In the genomic region with DNA sequence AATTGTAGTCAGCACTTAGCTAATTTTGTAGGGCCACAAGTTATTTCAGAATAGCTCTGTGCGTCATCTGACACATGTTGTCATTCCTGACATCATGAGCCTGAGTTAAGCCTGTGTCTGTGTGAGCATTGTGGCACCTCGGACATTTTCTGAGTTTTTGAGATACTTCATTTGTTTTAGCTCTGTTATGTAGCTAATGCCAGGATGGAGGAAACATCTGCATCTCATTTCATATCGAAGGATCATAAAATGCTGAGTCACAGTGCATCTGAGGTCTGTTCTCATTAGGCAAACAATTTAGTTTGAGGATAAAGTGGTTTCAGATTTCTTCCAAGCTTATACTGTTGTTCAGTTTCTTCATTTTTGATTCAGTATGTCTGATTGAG, we compare ENCODE assay signal across 11 mouse cellular contexts. TPM values are rescaled to one million over a fixed set of nuclear protein-coding genes. Genes with fewer than 3 reads are reported as not detected.
A peak's percentile ranks its signal among the peaks of the same experiment; 100 is the strongest.
DNase-seq lines count a peak whose midpoint lies in the region; ATAC-seq and TF ChIP-seq lines count a peak whose summit lies in the region.
"Had no signal": no experiment of that assay in that cellular context is flagged by ENCODE, and none has a peak within 500 bp of the region (broad histone marks: within the 10 kb centered on the region; RNA-seq: fewer than 3 reads in every experiment).

No protein-coding gene starts in this region.

- no peak overlapping the region for H3K4me3 ChIP-seq in heart, embryonic 11.5 days (ENCODE audit: low read depth, low read length)
- H3K4me3 ChIP-seq in C2C12 (ENCODE audit: insufficient read depth, poor library complexity, severe bottlenecking) = no peak overlapping the region
- no peak overlapping the region for H3K4me3 ChIP-seq in intestine, embryonic 15.5 days (replicated peaks)
- H3K4me3 ChIP-seq: embryonic facial prominence, embryonic 13.5 days; limb, embryonic 12.5 days had no signal

- no peaks in the 10 kb centered on the region for H3K27me3 ChIP-seq in heart, embryonic 11.5 days (ENCODE audit: control insufficient read depth, insufficient read depth, low read length)
- H3K27me3 ChIP-seq in C2C12 (ENCODE audit: control insufficient read depth, insufficient read depth, insufficient read length) = no peaks in the 10 kb centered on the region
- no peaks in the 10 kb centered on the region for H3K27me3 ChIP-seq in intestine, embryonic 15.5 days (replicated peaks)
- H3K27me3 ChIP-seq: embryonic facial prominence, embryonic 13.5 days; limb, embryonic 12.5 days had no signal

- no peak overlapping the region for H3K9ac ChIP-seq in heart, embryonic 11.5 days (ENCODE audit: low read depth, low read length)
- H3K9ac ChIP-seq in intestine, embryonic 15.5 days = no peak overlapping the region
- H3K9ac ChIP-seq: embryonic facial prominence, embryonic 13.5 days; limb, embryonic 12.5 days had no signal

- peaks cover 23% of the 10 kb centered on the region for H3K79me3 ChIP-seq in C2C12 (ENCODE audit: low read depth)

- no peak for ATAC-seq in heart, embryonic 11.5 days (replicated peaks; ENCODE audit: insufficient number of reproducible peaks, low FRiP score, low TSS enrichment)
- ATAC-seq in intestine, embryonic 15.5 days = no peak

- H3K79me2 ChIP-seq in C2C12 (ENCODE audit: control insufficient read depth, insufficient read depth) = peaks cover 27% of the 10 kb centered on the region

- H3K4me1 ChIP-seq in heart, embryonic 11.5 days (ENCODE audit: control insufficient read depth, insufficient read depth, low read length) = peaks cover 3% of the 10 kb centered on the region; the same call in 1 of the 2 replicates
- no peaks in the 10 kb centered on the region for H3K4me1 ChIP-seq in intestine, embryonic 15.5 days (replicated peaks)

- no peaks in the 10 kb centered on the region for H3K9me3 ChIP-seq in heart, embryonic 11.5 days (replicated peaks; ENCODE audit: control insufficient read depth, low read length)
- H3K9me3 ChIP-seq in intestine, embryonic 15.5 days = no peaks in the 10 kb centered on the region
- H3K9me3 ChIP-seq: embryonic facial prominence, embryonic 13.5 days; limb, embryonic 12.5 days had no signal

- no peaks in the 10 kb centered on the region for H3K36me3 ChIP-seq in heart, embryonic 11.5 days (ENCODE audit: control insufficient read depth, insufficient read depth, low read length)
- peaks cover 13% of the 10 kb centered on the region for H3K36me3 ChIP-seq in C2C12 (ENCODE audit: control insufficient read depth, insufficient read depth)
- H3K36me3 ChIP-seq in intestine, embryonic 15.5 days = no peaks in the 10 kb centered on the region

- H3ac ChIP-seq in C2C12 (ENCODE audit: control insufficient read depth, insufficient read length, low read depth) = no peak overlapping the region

- DNase-seq in heart, adult 9 months (ENCODE audit: low spot score in 2 of 2) = peak; percentile 26 to 48
- DNase-seq in NIH3T3 (ENCODE audit: low read depth) = peak; percentile 87
- peak; percentile 33 for DNase-seq in forelimb bud, embryonic 11.5 days (ENCODE audit: low read depth, low spot score)
- DNase-seq in ovary, postnatal 14 days (ENCODE audit: low spot score) = no peak
- no peak for DNase-seq in cerebellum, adult 9-10 months
- DNase-seq: thymus, postnatal 25 days had no signal

- no peak overlapping the region for H3K4me2 ChIP-seq in heart, embryonic 11.5 days
- H3K4me2 ChIP-seq in intestine, embryonic 15.5 days (replicated peaks) = no peak overlapping the region
- H3K4me2 ChIP-seq: embryonic facial prominence, embryonic 13.5 days; limb, embryonic 12.5 days had no signal

- 79% methylated on average over 3 of the region's 3 CpGs for WGBS in heart, embryonic 11.5 days (ENCODE audit: insufficient replicate concordance)
- WGBS in intestine, embryonic 15.5 days = 69% methylated on average over 3 of the region's 3 CpGs

- TF ChIP-seq CTCF in C2C12 (IDR thresholded peaks at IDR 0.05; ENCODE audit: control insufficient read depth, insufficient read depth, insufficient read length) = no peak

- no peak overlapping the region for H3K27ac ChIP-seq in heart, embryonic 11.5 days (ENCODE audit: low read depth, low read length)
- H3K27ac ChIP-seq in intestine, embryonic 15.5 days = no peak overlapping the region
- H3K27ac ChIP-seq: embryonic facial prominence, embryonic 13.5 days; limb, embryonic 12.5 days had no signal

TF ChIP-seq in C2C12, 6 proteins besides CTCF, POLR2A, EP300 and RAD21:
- no peak for TF ChIP-seq FOSL1 (IDR thresholded peaks at IDR 0.05; ENCODE audit: insufficient read depth, low read length, poor library complexity, severe bottlenecking)
- TF ChIP-seq MYOD1 (IDR thresholded peaks at IDR 0.05; ENCODE audit: control insufficient read depth, insufficient read length, low read depth) = no peak
- TF ChIP-seq MAX (IDR thresholded peaks at IDR 0.05) = no peak
- TF ChIP-seq CEBPB (IDR thresholded peaks at IDR 0.05; ENCODE audit: low read depth) = no peak
- TF ChIP-seq MYOG (IDR thresholded peaks at IDR 0.05; ENCODE audit: control insufficient read depth, extremely low read depth, insufficient read length) = no peak
- peak; percentile 22 for TF ChIP-seq USF1 (IDR thresholded peaks at IDR 0.05; ENCODE audit: low read depth)
TF ChIP-seq in C2C12: peak in this region for 1.

RNA-seq across cellular contexts. Expression of a gene that starts 2.5 kb away (rescaled TPM):
- 142 and 161 TPM in 2 replicates for polyA plus RNA-seq in heart, embryonic 11.5 days (2014; fragmentation: Nextera tagmentation; extraction: Ambion mirVana)
- 104 TPM for polyA plus RNA-seq in C2C12 (2012; fragmentation: generic; extraction: Trizol)
- 144 and 158 TPM in 2 replicates for polyA plus RNA-seq in intestine, embryonic 15.5 days (2015; fragmentation: Nextera tagmentation; extraction: Ambion mirVana)

Comparison
In these comparisons a context has a peak if more than half of its experiments do, and no peak if none do; other contexts are left out.
1. DNase-seq: peak in heart, adult 9 months (2 of 2), NIH3T3 (single experiment) and forelimb bud, embryonic 11.5 days (single experiment); none in ovary, postnatal 14 days (single experiment) and cerebellum, adult 9-10 months (single experiment).